Mouse (Mus musculus) right cerebral cortex, postnatal 10 days (tissue): Measurements from ENCODE around the gene Ankfy1.
"Not testable (repeated sequence)": the region's sequence is repeated elsewhere in the genome, so short reads cannot be mapped to it uniquely, and the experiment has no call there.

Experiments
- DNase-seq, 2 experiments: peaks; one replicate each; pipeline ENCODE4 v3.0.0; 2021; ENCODE audit warnings: low spot score in 2 of 2

Ankfy1 gene

GRCm38 (mm10) chr11:72689551-72690510, at the start of gene Ankfy1:
Ankfy1 (plus strand) TSS chr11:72690006.
- DNase-seq: peak; percentile 97

- DNase-seq: no peak
Measured at GRCm38 (mm10) chr11:72642730-72643129, 47.1 kb upstream of the Ankfy1 start.

- DNase-seq: no peak
Measured at GRCm38 (mm10) chr11:72645386-72645785, 44.4 kb upstream of the Ankfy1 start.

GRCm38 (mm10) chr11:72650347-72650746, 39.5 kb upstream of the Ankfy1 start:
- DNase-seq: no peak

GRCm38 (mm10) chr11:72659918-72660317, 29.9 kb upstream of the Ankfy1 start:
- no peak for DNase-seq

DNA sequence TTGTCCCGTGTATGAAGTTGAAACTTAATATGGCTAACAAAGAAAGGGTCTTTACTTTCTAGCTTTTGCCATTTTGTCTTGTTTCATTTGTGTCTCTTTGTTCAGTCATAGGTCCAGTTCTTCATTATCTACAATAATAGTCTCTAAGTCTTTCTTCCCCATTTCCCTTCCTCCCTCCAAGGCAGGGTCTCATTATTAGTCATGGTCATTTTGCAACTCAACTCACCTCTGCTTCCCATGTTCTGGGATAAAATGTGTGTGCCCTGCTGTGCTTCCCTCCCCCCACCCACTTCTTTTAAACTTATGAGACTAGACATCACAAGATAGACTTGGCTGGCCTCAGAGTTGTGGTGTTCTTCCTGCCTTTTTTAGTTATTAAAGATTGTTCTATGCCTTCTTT, 29.4 kb upstream of the Ankfy1 start:
- DNase-seq: no peak

- DNase-seq: no peak
Measured at GRCm38 (mm10) chr11:72664641-72665040, 25.2 kb upstream of the Ankfy1 start.

DNA sequence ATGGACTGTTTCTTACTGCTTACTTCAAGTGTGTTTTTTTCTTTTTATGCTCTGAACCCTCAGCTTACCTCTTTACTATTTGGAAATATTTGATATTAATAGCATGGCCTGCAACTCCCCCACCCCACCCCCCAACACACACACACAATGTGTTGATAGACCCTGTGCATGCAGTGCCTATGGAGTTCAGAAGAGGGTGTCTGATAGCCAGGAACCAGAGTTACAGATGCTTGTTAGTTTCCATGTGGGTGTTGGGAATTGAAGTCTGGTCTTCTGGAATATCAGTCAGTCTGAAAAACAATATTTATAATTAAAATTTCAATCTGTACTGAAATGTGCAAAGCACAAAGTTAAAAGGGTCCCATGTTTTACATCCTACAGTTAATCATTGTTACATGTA, 19.2 kb upstream of the Ankfy1 start:
- no peak for DNase-seq

DNA sequence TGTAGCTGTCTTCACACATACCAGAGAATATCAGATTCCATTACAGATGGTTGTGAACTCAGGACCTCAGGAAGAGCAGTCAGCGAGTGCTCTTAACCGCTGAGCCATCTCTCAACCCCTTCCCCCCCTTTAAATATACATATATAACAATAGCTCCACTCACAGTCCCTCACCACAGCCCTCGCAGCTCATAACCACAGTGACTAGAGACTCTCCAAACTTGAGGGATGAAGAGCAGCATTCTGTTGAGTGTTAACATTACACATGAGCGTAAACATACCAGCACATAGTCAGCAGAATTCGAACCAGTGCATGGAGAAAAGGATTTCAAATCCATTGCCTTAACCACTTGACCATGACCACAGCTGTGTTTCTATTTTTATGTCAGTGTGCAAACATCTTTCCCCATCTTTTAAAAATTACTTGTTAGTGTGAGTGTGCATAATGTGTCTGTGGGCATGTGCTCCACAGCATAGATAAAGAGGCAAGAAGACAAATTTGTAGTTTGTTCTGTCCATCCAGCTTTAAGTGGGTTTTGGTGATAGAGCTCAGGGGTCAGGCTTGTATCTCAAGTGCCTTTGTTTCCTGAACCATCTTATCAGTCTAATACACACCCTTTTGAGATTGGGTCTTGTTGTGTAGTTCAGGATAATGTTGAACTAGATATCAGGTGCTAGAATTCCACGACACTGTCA, 18.4 kb upstream of the Ankfy1 start:
- no peak for DNase-seq

- DNase-seq: no peak
Measured at GRCm38 (mm10) chr11:72672438-72672837, 17.4 kb upstream of the Ankfy1 start.

- DNase-seq: no peak
Measured at GRCm38 (mm10) chr11:72675280-72675679, 14.5 kb upstream of the Ankfy1 start.

DNA sequence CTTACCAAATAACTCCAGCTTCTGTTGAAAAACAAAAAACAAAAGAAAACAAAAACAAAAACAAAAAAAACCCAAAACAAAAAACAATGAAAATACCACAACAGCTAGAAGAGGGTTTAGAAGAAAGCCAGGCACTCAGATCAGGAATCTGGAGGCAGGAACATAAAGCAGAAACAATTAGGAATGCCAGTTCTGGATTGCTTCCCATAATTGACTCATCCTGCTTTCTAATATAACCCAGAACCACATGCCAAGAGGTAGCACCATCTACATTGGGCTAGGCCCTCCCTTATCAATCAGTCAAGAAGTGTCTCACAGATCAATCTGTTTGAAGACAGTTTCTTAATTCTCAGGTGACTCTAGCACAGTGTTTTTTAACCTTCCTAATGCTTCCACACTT, 9.1 kb upstream of the Ankfy1 start:
- DNase-seq: no peak

- no peak for DNase-seq
Measured at GRCm38 (mm10) chr11:72683402-72683801, 6.4 kb upstream of the Ankfy1 start.

GRCm38 (mm10) chr11:72686697-72687096, 3.1 kb upstream of the Ankfy1 start:
- DNase-seq: no peak

GRCm38 (mm10) chr11:72688242-72688641, 1.6 kb upstream of the Ankfy1 start:
- DNase-seq: no peak

DNA sequence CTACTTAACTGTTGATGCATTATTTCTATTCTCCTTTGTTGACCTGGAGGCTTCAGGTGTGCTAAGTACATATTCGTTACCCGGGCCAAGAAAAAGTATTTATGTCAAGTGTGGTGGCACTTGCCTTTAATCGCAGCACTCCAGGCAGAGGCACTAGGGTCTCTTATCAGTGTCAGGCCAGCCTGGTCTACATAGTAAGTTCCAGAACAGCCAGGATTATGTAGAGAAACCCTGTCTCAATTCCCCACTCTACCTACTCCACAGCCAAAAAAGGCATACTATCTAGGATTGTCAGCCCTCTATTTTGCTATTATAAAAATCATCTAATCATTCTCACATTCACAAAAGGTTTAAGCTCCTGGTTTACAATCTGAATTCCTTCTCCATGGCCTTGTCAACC, 691 bp upstream of the Ankfy1 start:
- DNase-seq: no peak

GRCm38 (mm10) chr11:72692353-72692752, 2.5 kb downstream of the Ankfy1 start:
- no peak for DNase-seq

- DNase-seq: no peak
Measured at GRCm38 (mm10) chr11:72695025-72695424, 5.2 kb downstream of the Ankfy1 start.

- no peak for DNase-seq
Measured at GRCm38 (mm10) chr11:72696368-72696971, 6.7 kb downstream of the Ankfy1 start.

GRCm38 (mm10) chr11:72697323-72697722, 7.5 kb downstream of the Ankfy1 start:
- DNase-seq: no peak

DNA sequence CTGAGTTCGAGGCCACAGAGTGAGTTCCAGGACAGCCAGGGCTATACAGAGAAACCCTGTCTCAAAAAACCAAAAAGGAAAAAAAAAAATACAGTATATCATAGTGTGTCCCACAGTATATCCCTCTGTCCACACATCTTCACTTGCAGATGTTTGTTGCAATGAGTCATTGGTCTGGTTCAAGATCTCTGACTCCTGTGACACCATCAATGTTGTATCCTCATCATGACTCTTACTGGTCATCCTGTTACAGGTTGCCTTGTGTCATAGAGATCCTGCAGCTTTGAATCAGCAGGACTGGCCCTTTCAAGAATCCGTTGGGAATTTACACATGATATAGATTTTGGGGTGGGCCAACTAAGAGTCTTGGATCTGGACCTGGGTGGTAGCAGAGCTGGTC, 15.3 kb downstream of the Ankfy1 start:
- not testable (repeated sequence) for DNase-seq

DNA sequence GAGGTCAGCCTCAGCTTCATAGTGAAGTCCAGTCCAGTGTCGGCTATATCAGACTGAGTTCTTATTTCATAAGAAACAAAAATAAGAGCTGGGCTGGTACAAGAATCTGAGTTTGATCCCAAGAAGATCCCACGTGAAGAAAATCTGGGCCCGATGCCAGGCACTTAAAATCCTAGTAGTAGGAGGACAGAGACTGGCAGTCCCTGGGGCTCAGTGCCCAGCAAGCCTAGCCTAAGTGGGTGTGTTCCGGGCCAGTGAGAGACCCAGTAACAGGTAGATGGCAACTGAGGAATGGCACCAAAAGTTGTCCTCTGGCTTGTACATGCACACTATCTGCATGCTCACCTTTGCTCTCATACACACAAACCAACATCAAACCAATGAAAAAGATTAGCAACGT, 22.9 kb downstream of the Ankfy1 start:
- peak; percentile 76 for DNase-seq

- DNase-seq: no peak
Measured at GRCm38 (mm10) chr11:72718161-72718560, 28.4 kb downstream of the Ankfy1 start.
